Mouse (Mus musculus): ENCODE measurements around the gene Galnt9. TPM values are rescaled to one million over a fixed set of nuclear protein-coding genes. Genes with fewer than 3 reads are reported as not detected.
A peak's percentile ranks its signal among the peaks of the same experiment; 100 is the strongest.

Galnt9 gene
- polyA plus RNA-seq, 1 experiment from 2014 or later = 0.67 TPM

- no peak overlapping the region for H3K27ac ChIP-seq
- no peak for DNase-seq (ENCODE audit: extremely low spot score, low spot score)
- H3K4me3 ChIP-seq = no peak overlapping the region
- H3K4me1 ChIP-seq = peaks cover 6% of the 10 kb centered on the region
- peaks cover 17% of the 10 kb centered on the region for H3K27me3 ChIP-seq (ENCODE audit: poor library complexity, severe bottlenecking)
- no peaks in the 10 kb centered on the region for H3K36me3 ChIP-seq (replicated peaks)
- no peaks in the 10 kb centered on the region for H3K9me3 ChIP-seq
- WGBS = 90% methylated on average over 2 of the region's 2 CpGs
These were observed 80.2 kb downstream of the Galnt9 start for GRCm38 (mm10) chr5:110624319-110624718.

- Histone ChIP-seq H3K4me3 (no peak overlapping the region), H3K4me1 (peaks cover 6% of the 10 kb centered on the region), H3K27ac (no peak overlapping the region), H3K9me3 (no peaks in the 10 kb centered on the region), H3K27me3 (ENCODE audit: poor library complexity, severe bottlenecking) (peaks cover 19% of the 10 kb centered on the region), H3K36me3 (replicated peaks) (no peaks in the 10 kb centered on the region)
- WGBS = 80% methylated on average over 10 of the region's 10 CpGs
- no peak for DNase-seq (ENCODE audit: extremely low spot score, low spot score)
These were observed 83.2 kb downstream of the Galnt9 start for GRCm38 (mm10) chr5:110627351-110627750.

- Histone ChIP-seq H3K36me3 (replicated peaks) (no peaks in the 10 kb centered on the region), H3K4me3 (no peak overlapping the region), H3K9me3 (no peaks in the 10 kb centered on the region), H3K27ac (peak overlapping the region; percentile 20; the same call in 1 of the 2 replicates), H3K27me3 (ENCODE audit: poor library complexity, severe bottlenecking) (peaks cover 19% of the 10 kb centered on the region), H3K4me1 (peaks cover 6% of the 10 kb centered on the region)
- 33% methylated on average over 19 of the region's 19 CpGs for WGBS
- DNase-seq (ENCODE audit: extremely low spot score, low spot score) = no peak
These were observed 84.0 kb downstream of the Galnt9 start for GRCm38 (mm10) chr5:110628156-110628555.

GRCm38 (mm10) chr5:110629525-110630120 lies 85.5 kb downstream of the Galnt9 start:
- peaks cover 6% of the 10 kb centered on the region for H3K4me1 ChIP-seq
- no peak overlapping the region for H3K27ac ChIP-seq
- H3K9me3 ChIP-seq = no peaks in the 10 kb centered on the region
- no peaks in the 10 kb centered on the region for H3K36me3 ChIP-seq (replicated peaks)
- DNase-seq (ENCODE audit: extremely low spot score, low spot score) = no peak
- H3K4me3 ChIP-seq = no peak overlapping the region
- peaks cover 19% of the 10 kb centered on the region for H3K27me3 ChIP-seq (ENCODE audit: poor library complexity, severe bottlenecking)
- 81% methylated on average over 2 of the region's 2 CpGs for WGBS

- peaks cover 24% of the 10 kb centered on the region; the same call in 1 of the 2 replicates for H3K27me3 ChIP-seq (ENCODE audit: poor library complexity, severe bottlenecking)
- H3K9me3 ChIP-seq = no peaks in the 10 kb centered on the region
- DNase-seq (ENCODE audit: extremely low spot score, low spot score) = no peak
- H3K4me3 ChIP-seq = no peak overlapping the region
- H3K36me3 ChIP-seq (replicated peaks) = no peaks in the 10 kb centered on the region
- no peak overlapping the region for H3K27ac ChIP-seq
- peaks cover 5% of the 10 kb centered on the region for H3K4me1 ChIP-seq
- WGBS = 47% methylated on average over 6 of the region's 6 CpGs
These were observed 92.0 kb downstream of the Galnt9 start for GRCm38 (mm10) chr5:110635951-110636707.

- peaks cover 8% of the 10 kb centered on the region; the same call in 1 of the 2 replicates for H3K9me3 ChIP-seq
- peaks cover 24% of the 10 kb centered on the region; the same call in 1 of the 2 replicates for H3K27me3 ChIP-seq (ENCODE audit: poor library complexity, severe bottlenecking)
- DNase-seq (ENCODE audit: extremely low spot score, low spot score) = no peak
- no peak overlapping the region for H3K4me3 ChIP-seq
- H3K4me1 ChIP-seq = peaks cover 5% of the 10 kb centered on the region
- 81% methylated on average over 7 of the region's 7 CpGs for WGBS
- H3K36me3 ChIP-seq (replicated peaks) = no peaks in the 10 kb centered on the region
- H3K27ac ChIP-seq = no peak overlapping the region
These were observed 94.3 kb downstream of the Galnt9 start for GRCm38 (mm10) chr5:110638306-110639074.

- H3K4me3 ChIP-seq = peak overlapping the region; percentile 22; the same call in 1 of the 2 replicates
- H3K9me3 ChIP-seq = peaks cover 8% of the 10 kb centered on the region; the same call in 1 of the 2 replicates
- peak; percentile 69 for DNase-seq (ENCODE audit: extremely low spot score, low spot score)
- H3K27me3 ChIP-seq (ENCODE audit: poor library complexity, severe bottlenecking) = peaks cover 24% of the 10 kb centered on the region; the same call in 1 of the 2 replicates
- H3K36me3 ChIP-seq (replicated peaks) = no peaks in the 10 kb centered on the region
- H3K27ac ChIP-seq = peak overlapping the region; percentile 49; the same call in 1 of the 2 replicates
- peaks cover 5% of the 10 kb centered on the region for H3K4me1 ChIP-seq
- WGBS = 31% methylated on average over 12 of the region's 12 CpGs
These were observed 95.3 kb downstream of the Galnt9 start for GRCm38 (mm10) chr5:110639459-110639858.

GRCm38 (mm10) chr5:110646377-110646776 lies 102.2 kb downstream of the Galnt9 start:
- Histone ChIP-seq H3K9me3 (peaks cover 8% of the 10 kb centered on the region; the same call in 1 of the 2 replicates), H3K36me3 (replicated peaks) (peaks cover 65% of the 10 kb centered on the region), H3K27ac (no peak overlapping the region)

GRCm38 (mm10) chr5:110652719-110653648 lies 108.8 kb downstream of the Galnt9 start, which contains the start of the genes Noc4l and Ddx51:
Noc4l (minus strand) TSS chr5:110653417.
Ddx51 (plus strand) TSS chr5:110653451.
- H3K27ac ChIP-seq = peak within 1 kb of the TSS; percentile 85
- WGBS = 1% methylated on average over 91 of the region's 91 CpGs
- no peaks in the 10 kb centered on the region for H3K9me3 ChIP-seq
- peak within 1 kb of the TSS; percentile 97 for H3K4me3 ChIP-seq
- peaks cover 22% of the 10 kb centered on the region for H3K4me1 ChIP-seq
- H3K27me3 ChIP-seq (ENCODE audit: poor library complexity, severe bottlenecking) = no peaks in the 10 kb centered on the region
- peaks cover 78% of the 10 kb centered on the region for H3K36me3 ChIP-seq (replicated peaks)
- DNase-seq (ENCODE audit: extremely low spot score, low spot score) = peak; percentile 93

More at GRCm38 (mm10) chr5:110646377-110646776, 102.2 kb downstream of the Galnt9 start:
- H3K4me3 ChIP-seq = no peak overlapping the region
- no peaks in the 10 kb centered on the region for H3K27me3 ChIP-seq (ENCODE audit: poor library complexity, severe bottlenecking)
- H3K4me1 ChIP-seq = no peaks in the 10 kb centered on the region
- no peak for DNase-seq (ENCODE audit: extremely low spot score, low spot score)

- Histone ChIP-seq H3K27ac (peak overlapping the region; percentile 85), H3K9me3 (no peaks in the 10 kb centered on the region), H3K27me3 (ENCODE audit: poor library complexity, severe bottlenecking) (no peaks in the 10 kb centered on the region), H3K4me3 (peak overlapping the region; percentile 97), H3K36me3 (replicated peaks) (peaks cover 78% of the 10 kb centered on the region), H3K4me1 (peaks cover 22% of the 10 kb centered on the region)
- no peak for DNase-seq (ENCODE audit: extremely low spot score, low spot score)
- 2% methylated on average over 37 of the region's 37 CpGs for WGBS
These were observed 109.5 kb downstream of the Galnt9 start for GRCm38 (mm10) chr5:110653686-110654085.

GRCm38 (mm10) chr5:110659682-110660081 lies 115.5 kb downstream of the Galnt9 start:
- no peak overlapping the region for H3K27ac ChIP-seq
- no peak for DNase-seq (ENCODE audit: extremely low spot score, low spot score)
- no peak overlapping the region for H3K4me3 ChIP-seq
- H3K9me3 ChIP-seq = no peaks in the 10 kb centered on the region
- no peaks in the 10 kb centered on the region for H3K27me3 ChIP-seq (ENCODE audit: poor library complexity, severe bottlenecking)
- peaks cover 99% of the 10 kb centered on the region for H3K36me3 ChIP-seq (replicated peaks)
- H3K4me1 ChIP-seq = peaks cover under 1% of the 10 kb centered on the region; the same call in 1 of the 2 replicates

- Histone ChIP-seq H3K4me3 (no peak overlapping the region), H3K9me3 (no peaks in the 10 kb centered on the region), H3K27ac (no peak overlapping the region), H3K4me1 (no peaks in the 10 kb centered on the region), H3K27me3 (ENCODE audit: poor library complexity, severe bottlenecking) (no peaks in the 10 kb centered on the region), H3K36me3 (replicated peaks) (peaks cover 99% of the 10 kb centered on the region)
- 92% methylated on average over 2 of the region's 2 CpGs for WGBS
- DNase-seq (ENCODE audit: extremely low spot score, low spot score) = no peak
These were observed 119.9 kb downstream of the Galnt9 start for GRCm38 (mm10) chr5:110664041-110664440.

All from forebrain, embryonic 10.5 days (tissue).